Mouse (Mus musculus) right cerebral cortex, postnatal 36 days (tissue): Measurements from ENCODE around the gene 4930426L09Rik.

Experiments used
- DNase-seq, 2 experiments: peaks; one replicate each; pipeline ENCODE4 v3.0.0; 2022; ENCODE audit warnings: low spot score in 2 of 2, mixed read lengths in 1 of 2

Gene 4930426L09Rik

DNA sequence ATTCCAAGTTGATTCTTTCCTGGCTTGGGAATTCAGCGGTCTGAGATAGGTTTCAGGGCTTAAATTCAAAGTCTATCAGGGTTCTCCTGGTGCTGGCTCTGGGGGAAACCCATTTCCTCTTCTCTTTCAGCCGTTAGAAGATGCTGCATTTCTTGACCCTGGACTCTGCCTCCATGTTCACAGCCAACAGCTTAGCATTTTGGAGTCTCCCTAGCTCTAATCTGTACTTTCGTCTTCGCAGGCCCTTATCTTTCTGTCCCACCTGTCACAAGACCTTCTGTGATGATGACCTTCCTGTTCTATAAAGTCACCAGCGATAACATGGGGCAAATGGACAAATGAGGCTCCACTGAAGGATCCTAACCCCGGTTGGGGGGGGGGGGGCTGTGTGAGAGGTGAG is 13.3 kb downstream of the 4930426L09Rik start:
- DNase-seq = no peak

DNA sequence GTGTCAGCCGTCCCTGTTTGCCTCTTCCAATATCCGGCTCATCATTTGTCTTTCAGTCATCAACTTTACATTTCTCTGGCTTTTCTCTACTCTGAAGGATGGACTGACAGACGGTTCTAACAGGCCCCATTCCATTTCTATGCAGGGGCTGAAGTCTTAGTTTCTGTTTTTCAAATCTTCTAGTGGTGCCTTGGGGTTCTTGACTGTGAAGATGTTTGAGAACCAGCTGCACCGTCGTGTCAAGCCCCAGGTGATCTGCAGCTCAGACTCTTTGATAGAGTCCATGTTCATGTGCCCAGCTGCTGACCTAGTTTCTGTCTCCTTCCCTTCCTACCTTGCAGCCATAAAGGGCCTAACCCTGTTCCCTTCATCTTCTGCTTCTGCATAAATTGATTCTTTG is 18.2 kb downstream of the 4930426L09Rik start:
- no peak for DNase-seq

DNA sequence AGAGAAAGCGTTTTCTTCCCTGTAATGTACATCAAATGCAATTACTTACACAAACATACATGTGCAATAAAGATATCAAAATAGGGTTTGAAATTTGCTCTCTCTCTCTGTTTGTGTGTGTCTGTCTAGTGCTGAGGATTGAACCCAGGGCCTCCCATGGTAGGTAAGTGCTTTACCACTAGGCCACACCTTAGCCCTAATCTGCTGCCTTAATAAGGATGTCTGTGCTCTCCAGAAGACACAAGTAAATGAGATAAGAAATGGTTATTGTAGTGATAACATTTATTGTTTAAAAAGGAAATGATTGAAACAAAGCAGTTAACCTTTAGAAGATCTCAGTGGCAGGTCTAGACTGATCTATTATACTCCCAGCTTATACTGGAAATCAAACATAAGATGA is 18.7 kb downstream of the 4930426L09Rik start:
- DNase-seq = no peak

DNA sequence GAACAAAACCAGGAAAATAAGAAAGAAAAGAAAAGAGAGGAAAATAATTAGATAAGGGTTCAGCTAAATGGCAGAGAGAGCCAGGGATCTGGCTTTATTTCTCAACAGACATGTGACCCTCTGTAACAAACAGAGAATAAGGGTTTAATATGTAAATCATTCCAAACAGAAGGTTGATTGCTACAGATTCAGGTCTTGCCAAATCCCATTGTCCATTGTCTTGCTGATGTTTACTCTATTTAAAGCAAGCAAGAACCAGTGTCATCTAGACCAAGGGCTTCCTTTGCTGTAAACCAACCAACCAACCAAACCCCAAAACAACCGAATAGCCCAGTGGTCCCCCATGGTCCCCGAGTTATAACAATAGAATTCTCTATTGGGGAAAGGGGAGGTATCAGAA is 19.9 kb downstream of the 4930426L09Rik start:
- no peak for DNase-seq

DNA sequence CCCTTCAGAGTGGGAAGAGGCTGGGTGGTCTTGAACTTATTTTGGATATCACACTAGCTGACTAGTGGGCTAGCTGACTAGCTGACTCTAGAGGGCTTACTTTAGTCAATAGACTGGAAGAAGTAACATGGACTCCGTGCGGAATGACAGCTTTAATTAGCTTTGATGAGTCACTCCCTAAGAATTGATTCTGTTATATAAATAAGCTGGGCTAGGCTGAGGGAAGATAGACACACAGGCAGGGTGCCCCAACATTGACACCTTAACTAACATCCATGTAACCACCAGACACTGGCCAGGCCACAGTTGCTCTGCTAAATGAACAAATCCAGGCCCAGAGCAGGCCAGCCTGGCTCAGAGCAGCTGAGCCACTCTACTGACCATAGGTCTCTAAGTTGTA is 26.7 kb downstream of the 4930426L09Rik start:
- no peak for DNase-seq

DNA sequence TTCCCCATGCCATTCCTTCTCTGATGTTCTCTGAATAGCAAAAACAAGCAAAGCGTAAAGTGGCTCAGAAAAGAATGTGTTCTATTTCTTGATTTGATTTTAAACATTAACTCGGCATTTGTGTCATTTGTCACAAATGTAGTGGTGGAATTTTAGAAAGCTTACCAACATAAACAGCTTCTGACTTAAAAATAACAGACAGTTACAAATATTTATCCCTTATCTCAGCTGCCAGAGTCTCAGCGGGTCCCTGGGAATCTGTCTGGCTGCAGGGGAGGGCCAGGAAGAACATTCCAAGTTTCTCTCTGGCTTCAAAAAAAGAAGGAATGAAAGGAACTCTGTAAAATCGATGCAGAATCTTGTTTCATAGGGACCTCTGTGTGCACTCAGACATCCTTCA is 39.3 kb downstream of the 4930426L09Rik start:
- no peak for DNase-seq

DNA sequence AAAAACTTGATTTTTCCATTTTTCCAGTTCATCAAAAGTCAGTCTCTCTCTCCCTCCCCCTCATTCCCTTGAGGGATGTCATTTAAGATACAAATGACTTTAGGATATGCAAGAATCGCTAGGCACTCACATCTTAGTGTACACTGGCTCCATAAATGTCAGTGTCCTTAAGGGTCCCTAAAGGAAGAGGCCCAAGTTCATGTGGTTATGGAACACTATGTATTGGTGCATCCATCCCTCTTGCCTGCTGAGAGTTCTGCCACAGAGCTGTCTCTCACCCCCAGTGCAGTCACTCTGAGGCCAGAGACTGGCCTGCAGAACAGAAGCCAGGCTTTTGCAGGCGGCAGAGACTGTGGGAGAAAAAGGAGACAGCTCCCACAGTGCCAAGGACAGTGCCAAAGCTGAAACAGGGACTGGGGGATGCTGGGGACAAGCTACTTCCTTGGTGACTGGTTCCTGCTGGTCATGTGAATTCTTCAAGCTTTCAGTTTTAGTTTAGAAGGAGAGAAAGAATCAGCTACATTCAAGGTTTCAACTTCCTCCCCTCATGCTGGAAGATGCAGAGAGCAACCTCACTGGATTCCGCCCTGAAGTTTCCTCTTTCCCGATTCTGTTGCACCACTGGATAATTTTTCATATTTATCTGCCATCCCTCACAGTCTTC is 39.9 kb downstream of the 4930426L09Rik start:
- no peak for DNase-seq

DNA sequence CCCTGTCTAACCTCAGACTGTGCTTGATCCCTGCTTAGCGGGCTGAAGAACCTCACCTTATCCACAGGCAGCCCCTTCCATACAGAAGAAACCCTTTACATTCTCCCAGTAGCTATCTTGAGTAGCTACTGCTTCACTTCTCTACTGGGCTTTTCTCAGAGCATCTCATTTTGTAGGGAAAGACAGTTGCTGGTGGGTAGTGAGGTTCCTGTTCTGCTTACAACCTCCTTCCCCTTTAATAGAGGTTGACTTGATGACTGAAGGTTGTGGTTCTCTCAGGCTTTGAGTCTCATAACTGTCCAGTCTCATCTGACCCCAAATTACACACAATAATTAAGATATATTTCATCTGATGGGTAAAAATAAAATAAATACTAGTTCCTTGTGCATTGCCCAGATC is 50.1 kb downstream of the 4930426L09Rik start:
- no peak for DNase-seq

DNA sequence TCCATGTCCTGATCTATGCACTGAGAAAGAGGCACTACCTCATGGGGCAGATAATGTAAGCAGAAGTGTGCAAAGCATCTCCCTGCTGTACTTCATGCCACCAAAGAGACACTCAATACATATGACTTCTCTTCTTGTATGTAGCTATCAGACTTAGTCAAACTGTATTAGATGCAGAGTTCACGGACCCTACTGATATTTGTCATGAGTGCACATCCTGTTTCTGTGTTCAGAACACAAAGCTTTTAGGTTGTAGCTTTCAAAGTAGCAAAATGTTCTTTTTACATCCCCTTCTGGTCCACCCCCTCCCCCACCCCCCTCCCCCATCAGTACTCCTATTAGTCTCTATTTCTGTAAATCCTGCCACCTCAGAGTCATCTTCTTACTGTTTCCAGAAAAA is 51.2 kb downstream of the 4930426L09Rik start:
- no peak for DNase-seq
